Mouse (Mus musculus): ENCODE results near the gene Pnliprp1. TPM values are rescaled to one million over a fixed set of nuclear protein-coding genes. Genes with fewer than 3 reads are reported as not detected.

Pnliprp1 gene
- polyA plus RNA-seq, 1 experiment from 2014 or later: 8.1 TPM

GRCm38 (mm10) chr19:58720439-58720838 lies 8.2 kb upstream of the Pnliprp1 start:
- H3K4me3 ChIP-seq (ENCODE audit: low read depth, low read length): no peak overlapping the region
- H3K9ac ChIP-seq (replicated peaks; ENCODE audit: low read depth): no peak overlapping the region
- ATAC-seq (no peak), DNase-seq (ENCODE audit: low spot score) (no peak)
- no peaks in the 10 kb centered on the region for H3K36me3 ChIP-seq (ENCODE audit: insufficient read depth, low read length)
- TF ChIP-seq EP300 (IDR thresholded peaks at IDR 0.05) (no peak), CTCF (IDR thresholded peaks at IDR 0.05) (no peak)
- H3K27me3 ChIP-seq (replicated peaks; ENCODE audit: insufficient read depth, low read length): no peaks in the 10 kb centered on the region
- H3K27ac ChIP-seq (ENCODE audit: low read length): no peak overlapping the region
- no peak overlapping the region for H3K4me2 ChIP-seq (replicated peaks; ENCODE audit: low read depth, low read length)
- no peaks in the 10 kb centered on the region for H3K4me1 ChIP-seq (ENCODE audit: insufficient read depth, low read depth, low read length)
- no peaks in the 10 kb centered on the region for H3K9me3 ChIP-seq (ENCODE audit: low read length)

- DNase-seq (ENCODE audit: low spot score) (no peak), ATAC-seq (no peak)
- Histone ChIP-seq H3K4me1 (ENCODE audit: insufficient read depth, low read depth, low read length) (no peaks in the 10 kb centered on the region), H3K9me3 (ENCODE audit: low read length) (no peaks in the 10 kb centered on the region), H3K4me3 (ENCODE audit: low read depth, low read length) (no peak overlapping the region), H3K27ac (ENCODE audit: low read length) (no peak overlapping the region), H3K4me2 (replicated peaks; ENCODE audit: low read depth, low read length) (no peak overlapping the region), H3K27me3 (replicated peaks; ENCODE audit: insufficient read depth, low read length) (no peaks in the 10 kb centered on the region), H3K36me3 (ENCODE audit: insufficient read depth, low read length) (no peaks in the 10 kb centered on the region), H3K9ac (replicated peaks; ENCODE audit: low read depth) (no peak overlapping the region)
- TF ChIP-seq CTCF (IDR thresholded peaks at IDR 0.05) (no peak), EP300 (IDR thresholded peaks at IDR 0.05) (no peak)
- 68% methylated on average over 5 of the region's 5 CpGs for WGBS
Observed at GRCm38 (mm10) chr19:58726551-58726950, 2.1 kb upstream of the Pnliprp1 start.

- WGBS: 65% methylated on average over 5 of the region's 5 CpGs
- Histone ChIP-seq H3K9me3 (ENCODE audit: low read length) (no peaks in the 10 kb centered on the region), H3K4me1 (ENCODE audit: insufficient read depth, low read depth, low read length) (no peaks in the 10 kb centered on the region), H3K36me3 (ENCODE audit: insufficient read depth, low read length) (no peaks in the 10 kb centered on the region), H3K9ac (replicated peaks; ENCODE audit: low read depth) (no peak overlapping the region), H3K4me3 (ENCODE audit: low read depth, low read length) (no peak overlapping the region), H3K4me2 (replicated peaks; ENCODE audit: low read depth, low read length) (no peak overlapping the region), H3K27ac (ENCODE audit: low read length) (no peak overlapping the region), H3K27me3 (replicated peaks; ENCODE audit: insufficient read depth, low read length) (no peaks in the 10 kb centered on the region)
- TF ChIP-seq EP300 (IDR thresholded peaks at IDR 0.05) (no peak), CTCF (IDR thresholded peaks at IDR 0.05) (no peak)
- no peak for ATAC-seq
- DNase-seq (ENCODE audit: low spot score): no peak
Observed at GRCm38 (mm10) chr19:58727756-58728155, 931 bp upstream of the Pnliprp1 start.

GRCm38 (mm10) chr19:58733216-58733615 lies 4.5 kb downstream of the Pnliprp1 start:
- no peak overlapping the region for H3K9ac ChIP-seq (replicated peaks; ENCODE audit: low read depth)
- no peaks in the 10 kb centered on the region for H3K4me1 ChIP-seq (ENCODE audit: insufficient read depth, low read depth, low read length)
- no peak overlapping the region for H3K4me3 ChIP-seq (ENCODE audit: low read depth, low read length)
- H3K4me2 ChIP-seq (replicated peaks; ENCODE audit: low read depth, low read length): no peak overlapping the region
- H3K9me3 ChIP-seq (ENCODE audit: low read length): no peaks in the 10 kb centered on the region
- DNase-seq (ENCODE audit: low spot score): no peak
- H3K36me3 ChIP-seq (ENCODE audit: insufficient read depth, low read length): no peaks in the 10 kb centered on the region
- no peak overlapping the region for H3K27ac ChIP-seq (ENCODE audit: low read length)
- H3K27me3 ChIP-seq (replicated peaks; ENCODE audit: insufficient read depth, low read length): no peaks in the 10 kb centered on the region
- whole genome bisulfite sequencing: 75% methylated on average over 6 of the region's 6 CpGs
- no peak for ATAC-seq
- no peak for TF ChIP-seq EP300 (IDR thresholded peaks at IDR 0.05)

GRCm38 (mm10) chr19:58738111-58738510 lies 9.4 kb downstream of the Pnliprp1 start:
- H3K9ac ChIP-seq (replicated peaks; ENCODE audit: low read depth): no peak overlapping the region
- DNase-seq (ENCODE audit: low spot score) (no peak), ATAC-seq (no peak)
- H3K27me3 ChIP-seq (replicated peaks; ENCODE audit: insufficient read depth, low read length): no peaks in the 10 kb centered on the region
- no peak overlapping the region for H3K4me2 ChIP-seq (replicated peaks; ENCODE audit: low read depth, low read length)
- H3K4me1 ChIP-seq (ENCODE audit: insufficient read depth, low read depth, low read length): no peaks in the 10 kb centered on the region
- no peaks in the 10 kb centered on the region for H3K9me3 ChIP-seq (ENCODE audit: low read length)
- 88% methylated on average over 4 of the region's 4 CpGs for WGBS
- TF ChIP-seq EP300 (IDR thresholded peaks at IDR 0.05): no peak
- H3K36me3 ChIP-seq (ENCODE audit: insufficient read depth, low read length): no peaks in the 10 kb centered on the region
- no peak overlapping the region for H3K4me3 ChIP-seq (ENCODE audit: low read depth, low read length)
- H3K27ac ChIP-seq (ENCODE audit: low read length): no peak overlapping the region

DNA sequence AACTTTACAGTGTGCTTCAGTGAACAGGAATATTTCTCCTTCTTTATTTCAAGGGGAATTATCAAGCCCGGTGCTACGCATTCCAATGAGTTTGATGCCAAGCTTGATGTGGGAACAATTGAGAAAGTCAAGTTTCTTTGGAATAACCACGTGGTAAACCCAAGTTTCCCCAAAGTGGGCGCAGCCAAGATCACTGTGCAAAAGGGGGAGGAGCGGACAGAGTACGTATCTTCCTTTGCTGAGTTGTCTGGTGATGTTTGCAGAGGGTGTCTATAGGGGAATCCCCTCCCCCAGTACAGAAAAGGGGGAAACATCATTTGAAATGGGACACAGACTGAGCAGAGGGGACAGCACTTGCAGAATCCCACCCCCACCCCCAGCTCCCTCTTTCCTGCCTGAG lies 12.3 kb downstream of the Pnliprp1 start:
- 69% methylated on average over 6 of the region's 6 CpGs for WGBS
- Histone ChIP-seq H3K36me3 (ENCODE audit: insufficient read depth, low read length) (no peaks in the 10 kb centered on the region), H3K4me3 (ENCODE audit: low read depth, low read length) (no peak overlapping the region), H3K27me3 (replicated peaks; ENCODE audit: insufficient read depth, low read length) (no peaks in the 10 kb centered on the region), H3K9me3 (ENCODE audit: low read length) (no peaks in the 10 kb centered on the region), H3K4me1 (ENCODE audit: insufficient read depth, low read depth, low read length) (no peaks in the 10 kb centered on the region), H3K27ac (ENCODE audit: low read length) (no peak overlapping the region), H3K9ac (replicated peaks; ENCODE audit: low read depth) (no peak overlapping the region), H3K4me2 (replicated peaks; ENCODE audit: low read depth, low read length) (no peak overlapping the region)
- ATAC-seq (no peak), DNase-seq (ENCODE audit: low spot score) (no peak)
- TF ChIP-seq EP300 (IDR thresholded peaks at IDR 0.05) (no peak), CTCF (IDR thresholded peaks at IDR 0.05) (no peak)

DNA sequence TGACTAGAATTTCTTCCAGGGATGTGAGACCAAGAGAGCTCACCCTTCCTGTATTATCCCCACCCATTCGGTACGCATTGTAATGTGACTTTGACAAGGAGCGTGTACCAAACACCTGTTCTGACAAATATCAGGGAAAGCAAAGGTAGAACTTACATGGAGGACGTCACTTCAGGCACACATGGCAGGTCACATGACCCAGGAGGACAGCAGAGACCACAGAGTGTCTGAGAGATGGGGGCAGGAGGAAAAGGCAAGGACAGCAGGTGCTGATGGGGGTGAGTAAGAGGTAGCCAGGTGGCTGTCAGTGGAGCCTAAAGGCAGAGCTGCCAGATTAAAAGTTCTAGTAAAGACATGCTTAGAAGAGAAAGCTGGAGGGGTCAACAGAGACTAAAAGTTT lies 14.0 kb downstream of the Pnliprp1 start:
- no peak overlapping the region for H3K4me2 ChIP-seq (replicated peaks; ENCODE audit: low read depth, low read length)
- WGBS: 77% methylated on average over 4 of the region's 4 CpGs
- no peak overlapping the region for H3K4me3 ChIP-seq (ENCODE audit: low read depth, low read length)
- ATAC-seq (no peak), DNase-seq (ENCODE audit: low spot score) (no peak)
- TF ChIP-seq CTCF (IDR thresholded peaks at IDR 0.05) (no peak), EP300 (IDR thresholded peaks at IDR 0.05) (no peak)
- H3K4me1 ChIP-seq (ENCODE audit: insufficient read depth, low read depth, low read length): no peaks in the 10 kb centered on the region
- no peaks in the 10 kb centered on the region for H3K27me3 ChIP-seq (replicated peaks; ENCODE audit: insufficient read depth, low read length)
- no peaks in the 10 kb centered on the region for H3K36me3 ChIP-seq (ENCODE audit: insufficient read depth, low read length)
- H3K9me3 ChIP-seq (ENCODE audit: low read length): no peaks in the 10 kb centered on the region
- no peak overlapping the region for H3K27ac ChIP-seq (ENCODE audit: low read length)
- no peak overlapping the region for H3K9ac ChIP-seq (replicated peaks; ENCODE audit: low read depth)

Measured in lung, postnatal 0 days (tissue).